Mouse (Mus musculus): ENCODE results near the gene Ankrd23.

- TF ChIP-seq POLR2A (IDR thresholded peaks at IDR 0.05; ENCODE audit: borderline replicate concordance, insufficient read depth, low read length), result no peak
- no peak for TF ChIP-seq CTCF (IDR thresholded peaks at IDR 0.05; ENCODE audit: borderline replicate concordance, insufficient read depth, low read depth, low read length)
Measured at GRCm38 (mm10) chr1:36539186-36539585, 2.5 kb upstream of the Ankrd23 start, which contains the start of gene Gm42417.
